22 mouse cellular contexts compared by ENCODE assay signal in genomic region chr4:152467951-152468350, GRCm38 (mm10). TPM values are rescaled to one million over a fixed set of nuclear protein-coding genes. Genes with fewer than 3 reads are reported as not detected.
A peak's percentile ranks its signal among the peaks of the same experiment; 100 is the strongest.
DNase-seq lines count a peak whose midpoint lies in the region; ATAC-seq and TF ChIP-seq lines count a peak whose summit lies in the region.
"Had no signal": no experiment of that assay in that cellular context is flagged by ENCODE, and none has a peak within 500 bp of the region (broad histone marks: within the 10 kb centered on the region; RNA-seq: fewer than 3 reads in every experiment).

No protein-coding gene starts in this region.

- no peak overlapping the region for H3K27ac ChIP-seq in forebrain, embryonic 15.5 days (replicated peaks)
- H3K27ac ChIP-seq in forebrain, embryonic 13.5 days = no peak overlapping the region
- no peak overlapping the region for H3K27ac ChIP-seq in hindbrain, postnatal 0 days
- no peak overlapping the region for H3K27ac ChIP-seq in hindbrain, embryonic 11.5 days (ENCODE audit: low read depth, low read length)
- no peak overlapping the region for H3K27ac ChIP-seq in midbrain, postnatal 0 days (ENCODE audit: low read depth, low read length)
- H3K27ac ChIP-seq in midbrain, embryonic 15.5 days = no peak overlapping the region
- H3K27ac ChIP-seq: hindbrain, embryonic 15.5 days; limb, embryonic 13.5 days; liver, embryonic 15.5 days; macrophage; midbrain, embryonic 12.5 days had no signal

- no peak for TF ChIP-seq CTCF in hindbrain, postnatal 0 days (IDR thresholded peaks at IDR 0.05; ENCODE audit: low read depth)
- TF ChIP-seq CTCF in midbrain, postnatal 0 days (IDR thresholded peaks at IDR 0.05) = no peak

- no peak overlapping the region for H3K4me2 ChIP-seq in forebrain, embryonic 15.5 days (replicated peaks)
- no peak overlapping the region for H3K4me2 ChIP-seq in forebrain, embryonic 13.5 days
- H3K4me2 ChIP-seq in hindbrain, postnatal 0 days (ENCODE audit: low read depth, low read length) = no peak overlapping the region
- no peak overlapping the region for H3K4me2 ChIP-seq in hindbrain, embryonic 11.5 days (replicated peaks; ENCODE audit: low read depth, low read length)
- H3K4me2 ChIP-seq in midbrain, postnatal 0 days (ENCODE audit: low read depth, low read length, poor library complexity, severe bottlenecking) = no peak overlapping the region
- H3K4me2 ChIP-seq in midbrain, embryonic 15.5 days = no peak overlapping the region
- H3K4me2 ChIP-seq: hindbrain, embryonic 15.5 days; limb, embryonic 13.5 days; liver, embryonic 15.5 days; midbrain, embryonic 12.5 days had no signal

- no peak overlapping the region for H3K9ac ChIP-seq in forebrain, embryonic 15.5 days (replicated peaks)
- no peak overlapping the region for H3K9ac ChIP-seq in forebrain, embryonic 13.5 days
- no peak overlapping the region for H3K9ac ChIP-seq in hindbrain, postnatal 0 days (replicated peaks; ENCODE audit: low read length)
- H3K9ac ChIP-seq in hindbrain, embryonic 11.5 days (ENCODE audit: low read depth, low read length) = no peak overlapping the region
- no peak overlapping the region for H3K9ac ChIP-seq in midbrain, postnatal 0 days (replicated peaks; ENCODE audit: low read length, poor library complexity, severe bottlenecking)
- no peak overlapping the region for H3K9ac ChIP-seq in midbrain, embryonic 15.5 days
- H3K9ac ChIP-seq: hindbrain, embryonic 15.5 days; limb, embryonic 13.5 days; liver, embryonic 15.5 days; midbrain, embryonic 12.5 days had no signal

- H3K4me1 ChIP-seq in forebrain, embryonic 15.5 days = peaks cover 11% of the 10 kb centered on the region
- peaks cover 13% of the 10 kb centered on the region for H3K4me1 ChIP-seq in forebrain, embryonic 13.5 days
- H3K4me1 ChIP-seq in hindbrain, postnatal 0 days (ENCODE audit: insufficient read depth, low read length) = no peaks in the 10 kb centered on the region
- no peaks in the 10 kb centered on the region for H3K4me1 ChIP-seq in hindbrain, embryonic 11.5 days (replicated peaks; ENCODE audit: control insufficient read depth, insufficient read depth, low read length)
- no peaks in the 10 kb centered on the region for H3K4me1 ChIP-seq in midbrain, postnatal 0 days (ENCODE audit: insufficient read depth, low read length)
- H3K4me1 ChIP-seq in midbrain, embryonic 15.5 days = peaks cover 12% of the 10 kb centered on the region
- H3K4me1 ChIP-seq: limb, embryonic 13.5 days; liver, embryonic 15.5 days had no signal

- WGBS in forebrain, embryonic 15.5 days = 91% methylated on average over 6 of the region's 6 CpGs
- 85% methylated on average over 6 of the region's 6 CpGs for WGBS in forebrain, embryonic 13.5 days
- WGBS in hindbrain, postnatal 0 days = 59% methylated on average over 6 of the region's 6 CpGs
- WGBS in hindbrain, embryonic 11.5 days = 80% methylated on average over 6 of the region's 6 CpGs
- WGBS in midbrain, postnatal 0 days = 72% methylated on average over 6 of the region's 6 CpGs
- 84% methylated on average over 6 of the region's 6 CpGs for WGBS in midbrain, embryonic 15.5 days

- H3K27me3 ChIP-seq in forebrain, embryonic 15.5 days = no peaks in the 10 kb centered on the region
- no peaks in the 10 kb centered on the region for H3K27me3 ChIP-seq in forebrain, embryonic 13.5 days
- no peaks in the 10 kb centered on the region for H3K27me3 ChIP-seq in hindbrain, postnatal 0 days (ENCODE audit: insufficient read depth, low read length)
- H3K27me3 ChIP-seq in hindbrain, embryonic 11.5 days (ENCODE audit: control insufficient read depth, insufficient read depth, low read length) = no peaks in the 10 kb centered on the region
- H3K27me3 ChIP-seq in midbrain, postnatal 0 days (ENCODE audit: insufficient read depth, low read length) = no peaks in the 10 kb centered on the region
- H3K27me3 ChIP-seq in midbrain, embryonic 15.5 days (replicated peaks) = no peaks in the 10 kb centered on the region
- H3K27me3 ChIP-seq: hindbrain, embryonic 15.5 days; limb, embryonic 13.5 days; liver, embryonic 15.5 days; Patski had no signal

- H3K36me3 ChIP-seq in forebrain, embryonic 15.5 days = no peaks in the 10 kb centered on the region
- H3K36me3 ChIP-seq in forebrain, embryonic 13.5 days (ENCODE audit: poor library complexity, severe bottlenecking) = 0 out of 2 replicates have a peak, but pooled peaks cover 9% of the 10 kb centered on the region
- H3K36me3 ChIP-seq in hindbrain, postnatal 0 days (ENCODE audit: insufficient read depth, low read length) = no peaks in the 10 kb centered on the region
- H3K36me3 ChIP-seq in hindbrain, embryonic 11.5 days (ENCODE audit: control insufficient read depth, insufficient read depth, low read length) = no peaks in the 10 kb centered on the region
- no peaks in the 10 kb centered on the region for H3K36me3 ChIP-seq in midbrain, postnatal 0 days (ENCODE audit: insufficient read depth, low read length)
- no peaks in the 10 kb centered on the region for H3K36me3 ChIP-seq in midbrain, embryonic 15.5 days (replicated peaks)
- H3K36me3 ChIP-seq: limb, embryonic 13.5 days; liver, embryonic 15.5 days had no signal

- DNase-seq in hindbrain, postnatal 0 days (ENCODE audit: low spot score) = no peak
- DNase-seq in hindbrain, embryonic 11.5 days (ENCODE audit: low spot score) = no peak
- DNase-seq in midbrain, postnatal 0 days (ENCODE audit: low spot score) = no peak
- DNase-seq in layer of hippocampus, postnatal 36 days = peak; percentile 85 to 89
- no peak for DNase-seq in cerebellum, postnatal 14 days
- DNase-seq: adrenal gland, postnatal 10 days; cerebellum, adult 9-11 months; right cerebral cortex, postnatal 4 days; thymus, adult 2 months had no signal

- H3K9me3 ChIP-seq in forebrain, embryonic 15.5 days = peaks cover 5% of the 10 kb centered on the region; the same call in 1 of the 2 replicates
- H3K9me3 ChIP-seq in forebrain, embryonic 13.5 days (replicated peaks) = 0 out of 2 replicates have a peak, but pooled peaks cover 6% of the 10 kb centered on the region
- H3K9me3 ChIP-seq in hindbrain, postnatal 0 days (ENCODE audit: low read length) = no peaks in the 10 kb centered on the region
- H3K9me3 ChIP-seq in hindbrain, embryonic 11.5 days (ENCODE audit: control insufficient read depth, low read length) = no peaks in the 10 kb centered on the region
- H3K9me3 ChIP-seq in midbrain, postnatal 0 days (ENCODE audit: low read length) = no peaks in the 10 kb centered on the region
- 0 out of 2 replicates have a peak, but pooled peaks cover 6% of the 10 kb centered on the region for H3K9me3 ChIP-seq in midbrain, embryonic 15.5 days
- H3K9me3 ChIP-seq: hindbrain, embryonic 15.5 days had no signal

- no peak overlapping the region for H3K4me3 ChIP-seq in forebrain, embryonic 15.5 days
- no peak overlapping the region for H3K4me3 ChIP-seq in forebrain, embryonic 13.5 days
- no peak overlapping the region for H3K4me3 ChIP-seq in hindbrain, postnatal 0 days (ENCODE audit: low read length)
- no peak overlapping the region for H3K4me3 ChIP-seq in hindbrain, embryonic 11.5 days (ENCODE audit: low read depth, low read length)
- no peak overlapping the region for H3K4me3 ChIP-seq in midbrain, postnatal 0 days (ENCODE audit: low read depth, low read length)
- no peak overlapping the region for H3K4me3 ChIP-seq in midbrain, embryonic 15.5 days
- H3K4me3 ChIP-seq: hindbrain, embryonic 15.5 days; limb, embryonic 13.5 days; liver, embryonic 15.5 days; midbrain, embryonic 12.5 days; myocyte had no signal

- peak; percentile 11; the same call in 1 of the 2 replicates for ATAC-seq in forebrain, embryonic 15.5 days (replicated peaks)
- no peak for ATAC-seq in forebrain, embryonic 13.5 days
- ATAC-seq in hindbrain, postnatal 0 days = peak; percentile 43; the same call in 1 of the 2 replicates
- ATAC-seq in hindbrain, embryonic 11.5 days (ENCODE audit: low FRiP score) = no peak
- ATAC-seq in midbrain, postnatal 0 days (ENCODE audit: low FRiP score) = 0 out of 2 replicates have a peak, but pooled peaks have one; percentile 22
- no peak for ATAC-seq in midbrain, embryonic 15.5 days (replicated peaks)
- ATAC-seq: activated CD4-positive, CD25-positive, alpha-beta regulatory T cell, adult 4 months; CD4-positive, CD25-positive, alpha-beta regulatory T cell, adult 4 months; intestine, postnatal 0 days; Patski had no signal

RNA-seq across cellular contexts. Expression of gene Nphp4, which starts 8.6 kb away (rescaled TPM):
- 5.0 and 5.5 TPM in 2 replicates for polyA plus RNA-seq in forebrain, embryonic 15.5 days (2015; fragmentation: Nextera tagmentation; extraction: Ambion mirVana)
- 4.4 and 5.2 TPM in 2 replicates for polyA plus RNA-seq in forebrain, embryonic 13.5 days (2015; fragmentation: Nextera tagmentation; extraction: Ambion mirVana)
- 8.7 and 10.4 TPM in 2 replicates for total RNA-seq in hindbrain, postnatal 0 days (2014; rRNA removed)
- 3.9 and 4.0 TPM in 2 replicates for polyA plus RNA-seq in hindbrain, postnatal 0 days (2015; fragmentation: Nextera tagmentation; extraction: Ambion mirVana)
- polyA plus RNA-seq in hindbrain, embryonic 11.5 days (2014; fragmentation: Nextera tagmentation; extraction: Ambion mirVana) = 3.5 and 4.2 TPM in 2 replicates
- total RNA-seq in midbrain, postnatal 0 days (2014; rRNA removed) = 8.8 and 12.1 TPM in 2 replicates
- polyA plus RNA-seq in midbrain, postnatal 0 days (2015; fragmentation: Nextera tagmentation; extraction: Ambion mirVana) = 3.7 and 4.8 TPM in 2 replicates
- 6.2 and 6.3 TPM in 2 replicates for polyA plus RNA-seq in midbrain, embryonic 15.5 days (2015; fragmentation: Nextera tagmentation; extraction: Ambion mirVana)
- 10 to 100 TPM; 26.6 to 30.1 TPM for total RNA-seq in layer of hippocampus, postnatal 36 days (2021)

RNA-seq across cellular contexts. Expression of gene Kcnab2, which starts 9.7 kb away (rescaled TPM):
- 14.4 and 17.2 TPM in 2 replicates for polyA plus RNA-seq in forebrain, embryonic 15.5 days (2015; fragmentation: Nextera tagmentation; extraction: Ambion mirVana)
- polyA plus RNA-seq in forebrain, embryonic 13.5 days (2015; fragmentation: Nextera tagmentation; extraction: Ambion mirVana) = 12.2 and 13.1 TPM in 2 replicates
- total RNA-seq in hindbrain, postnatal 0 days (2014; rRNA removed) = 54.0 and 55.6 TPM in 2 replicates
- 30.8 and 33.2 TPM in 2 replicates for polyA plus RNA-seq in hindbrain, postnatal 0 days (2015; fragmentation: Nextera tagmentation; extraction: Ambion mirVana)
- polyA plus RNA-seq in hindbrain, embryonic 11.5 days (2014; fragmentation: Nextera tagmentation; extraction: Ambion mirVana) = 9.2 and 11.1 TPM in 2 replicates
- total RNA-seq in midbrain, postnatal 0 days (2014; rRNA removed) = 51.5 and 66.9 TPM in 2 replicates
- 30.2 and 34.8 TPM in 2 replicates for polyA plus RNA-seq in midbrain, postnatal 0 days (2015; fragmentation: Nextera tagmentation; extraction: Ambion mirVana)
- 26.1 and 27.8 TPM in 2 replicates for polyA plus RNA-seq in midbrain, embryonic 15.5 days (2015; fragmentation: Nextera tagmentation; extraction: Ambion mirVana)
- 100 to 1,000 TPM; 725 to 726 TPM for total RNA-seq in layer of hippocampus, postnatal 36 days (2021)

Comparison
In these comparisons a context has a peak if more than half of its experiments do, and no peak if none do; other contexts are left out.
1. ATAC-seq: peak in forebrain, embryonic 15.5 days (single experiment), hindbrain, postnatal 0 days (single experiment) and midbrain, postnatal 0 days (single experiment); none in forebrain, embryonic 13.5 days (single experiment), hindbrain, embryonic 11.5 days (single experiment) and midbrain, embryonic 15.5 days (single experiment).
2. DNase-seq: peak in layer of hippocampus, postnatal 36 days (2 of 2); none in hindbrain, postnatal 0 days (single experiment), hindbrain, embryonic 11.5 days (single experiment), midbrain, postnatal 0 days (single experiment) and cerebellum, postnatal 14 days (0 of 2).